Mouse (Mus musculus): Measurements from ENCODE around the gene Gm5724. TPM values are rescaled to one million over a fixed set of nuclear protein-coding genes. Genes with fewer than 3 reads are reported as not detected.

The Gm5724 gene
- total RNA-seq (2023): not detected

DNA sequence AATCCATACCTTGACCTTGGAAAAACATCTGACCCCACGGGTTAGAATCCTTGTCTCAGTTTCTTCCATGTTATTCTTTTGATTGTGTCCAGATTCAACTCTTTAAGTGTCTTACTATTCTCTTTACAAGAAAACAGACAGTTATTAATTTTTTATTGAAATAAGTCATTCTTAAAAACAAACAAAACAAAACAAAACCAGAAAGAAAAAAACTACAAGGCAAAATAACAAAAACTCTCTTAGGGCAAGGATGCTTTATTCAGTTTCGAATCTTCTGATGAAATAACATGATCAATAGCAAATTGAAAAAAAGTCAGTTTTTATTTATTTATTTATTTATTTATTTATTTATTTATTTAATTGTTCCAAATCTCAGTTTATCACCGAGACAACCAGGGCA lies at the start of gene Gm5724:
TSS of gene Gm5724 (minus strand) at position 101 of the 400 bp plus-strand sequence.

Other genes starting within 250 kb of the Gm5724 start
- not detected for gene Slco1c1, start 249.4 kb downstream of the Gm5724 start, total RNA-seq (2023)
- gene Slco1b2, start 144.3 kb downstream of the Gm5724 start, total RNA-seq (2023): not detected
- gene Slco1a4, start 82.4 kb upstream of the Gm5724 start, total RNA-seq (2023): not detected
- not detected for gene Slco1a1, start 173.2 kb upstream of the Gm5724 start, total RNA-seq (2023)
- gene Gm6614, start 237.6 kb upstream of the Gm5724 start, total RNA-seq (2023): not detected